Mouse (Mus musculus) embryonic facial prominence, embryonic 12.5 days (tissue): Measurements from ENCODE around the gene A730015C16Rik. TPM values are rescaled to one million over a fixed set of nuclear protein-coding genes. Genes with fewer than 3 reads are reported as not detected.

Experiments used
- ATAC-seq: fragments of 200-750 bp; cut with Nextera tagmentation; 2 replicates; pipeline ENCODE4 v1.8.0; 2017; ENCODE audit not compliant: insufficient number of reproducible peaks, insufficient read depth, low FRiP score, low TSS enrichment
- H3K27ac ChIP-seq: fragments of 300-500 bp; sonication (generic); 2 replicates; pipeline ENCODE4 v1.5.1; 2016; ENCODE audit warnings: mild to moderate bottlenecking
- H3K27me3 ChIP-seq: fragments of 300-500 bp; sonication (generic); 2 replicates; pipeline ENCODE4 v1.6.1; 2016; ENCODE audit warnings: mild to moderate bottlenecking, moderate library complexity
- H3K36me3 ChIP-seq: fragments of 300-500 bp; sonication (generic); 2 replicates; pipeline ENCODE4 v1.6.1; 2016; ENCODE audit warnings: mild to moderate bottlenecking
- H3K4me1 ChIP-seq: fragments of 300-500 bp; sonication (generic); 2 replicates; pipeline ENCODE4 v1.6.1; 2016
- H3K4me2 ChIP-seq: fragments of 300-500 bp; sonication (generic); replicated peaks from 2 replicates; pipeline ENCODE4 v1.6.1; 2016; ENCODE audit warnings: mild to moderate bottlenecking, moderate library complexity
- H3K4me3 ChIP-seq: fragments of 300-500 bp; sonication (generic); 2 replicates; pipeline ENCODE4 v1.5.1; 2016; ENCODE audit warnings: mild to moderate bottlenecking
- H3K9ac ChIP-seq: fragments of 300-500 bp; sonication (generic); 2 replicates; pipeline ENCODE4 v1.6.1; 2016; ENCODE audit warnings: mild to moderate bottlenecking, moderate library complexity
- H3K9me3 ChIP-seq: fragments of 300-500 bp; sonication (generic); 2 replicates; pipeline ENCODE4 v1.6.1; 2016; ENCODE audit warnings: mild to moderate bottlenecking, moderate library complexity
- whole genome bisulfite sequencing: fragments of 180-500 bp; shearing (Covaris S2); methylation state at CpG from one replicate; pipeline ENCODE4 v1.1.7; 2016; 5-methylcytosine and 5-hydroxymethylcytosine counted together
- polyA plus RNA-seq: library from polyadenylated mRNA; unstranded; fragments of >200 nt; fragmentation: Nextera tagmentation; extraction: Ambion mirVana; gene quantifications from 2 replicates; pipeline ENCODE4 v1.2.1, GENCODE M21; 2016

Gene A730015C16Rik
- polyA plus RNA-seq, 1 experiment from 2014 or later, result 2.5 TPM

DNA sequence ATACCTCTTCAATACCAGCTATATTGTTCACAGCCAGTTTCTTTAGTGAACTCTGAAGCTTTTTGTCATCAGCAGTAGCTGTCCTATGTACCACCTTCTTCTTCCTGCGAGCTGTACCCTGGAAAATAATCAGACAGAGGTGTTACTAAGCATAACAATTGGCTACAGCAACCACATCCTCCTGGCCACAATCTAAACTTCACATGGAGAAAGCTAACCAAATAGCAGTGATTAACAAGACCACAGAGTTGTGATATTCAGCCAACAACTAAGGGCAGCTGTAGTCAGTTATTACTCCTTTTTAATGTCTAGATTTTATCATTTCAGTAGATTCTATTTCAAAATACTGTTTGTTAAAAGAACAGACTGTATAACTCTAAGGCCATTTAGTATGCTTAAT, 22.3 kb downstream of the A730015C16Rik start:
- Histone ChIP-seq H3K9me3 (no peaks in the 10 kb centered on the region), H3K9ac (no peak overlapping the region), H3K4me2 (no peak overlapping the region), H3K36me3 (peaks cover 68% of the 10 kb centered on the region), H3K4me1 (no peaks in the 10 kb centered on the region), H3K27ac (no peak overlapping the region), H3K4me3 (no peak overlapping the region), H3K27me3 (no peaks in the 10 kb centered on the region)
- WGBS, result 84% methylated on average over 1 of the region's 1 CpGs
- no peak for ATAC-seq

GRCm38 (mm10) chr4:108825677-108826076, 22.7 kb downstream of the A730015C16Rik start:
- Histone ChIP-seq H3K27me3 (no peaks in the 10 kb centered on the region), H3K9me3 (no peaks in the 10 kb centered on the region), H3K36me3 (peaks cover 72% of the 10 kb centered on the region), H3K4me1 (no peaks in the 10 kb centered on the region), H3K4me3 (no peak overlapping the region), H3K27ac (no peak overlapping the region), H3K9ac (no peak overlapping the region), H3K4me2 (no peak overlapping the region)
- no peak for ATAC-seq
- 92% methylated on average over 3 of the region's 3 CpGs for WGBS

DNA sequence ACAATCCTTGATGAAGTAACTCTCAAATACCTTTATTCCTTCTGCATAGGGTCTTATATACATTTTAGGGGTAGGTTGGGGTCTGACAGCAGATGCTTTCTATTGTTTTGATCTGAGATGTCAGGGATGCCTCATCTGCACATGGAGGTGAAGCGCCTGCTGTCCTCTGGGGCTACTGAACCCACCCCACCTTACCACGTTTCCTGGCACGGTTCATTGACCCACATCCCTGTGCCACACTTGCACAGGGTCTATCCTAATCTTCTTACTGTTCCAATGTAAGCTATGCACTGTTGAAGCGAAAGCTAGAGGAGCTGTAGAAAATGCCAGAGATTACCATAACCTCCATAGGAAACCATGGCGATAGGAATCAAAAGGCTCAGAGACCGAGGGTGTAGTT, 36.9 kb downstream of the A730015C16Rik start:
- H3K36me3 ChIP-seq, result peaks cover 14% of the 10 kb centered on the region
- no peaks in the 10 kb centered on the region for H3K9me3 ChIP-seq
- no peak overlapping the region for H3K9ac ChIP-seq
- no peak for ATAC-seq
- H3K27ac ChIP-seq, result no peak overlapping the region
- 76% methylated on average over 6 of the region's 6 CpGs for WGBS
- H3K4me2 ChIP-seq, result no peak overlapping the region
- H3K4me1 ChIP-seq, result no peaks in the 10 kb centered on the region
- H3K4me3 ChIP-seq, result no peak overlapping the region
- H3K27me3 ChIP-seq, result no peaks in the 10 kb centered on the region

GRCm38 (mm10) chr4:108811142-108811541, 37.3 kb downstream of the A730015C16Rik start:
- Histone ChIP-seq H3K27me3 (no peaks in the 10 kb centered on the region), H3K4me1 (no peaks in the 10 kb centered on the region), H3K4me3 (no peak overlapping the region), H3K27ac (no peak overlapping the region), H3K36me3 (peaks cover 14% of the 10 kb centered on the region), H3K4me2 (no peak overlapping the region), H3K9ac (no peak overlapping the region), H3K9me3 (no peaks in the 10 kb centered on the region)
- no peak for ATAC-seq
- 63% methylated on average over 4 of the region's 4 CpGs for WGBS

DNA sequence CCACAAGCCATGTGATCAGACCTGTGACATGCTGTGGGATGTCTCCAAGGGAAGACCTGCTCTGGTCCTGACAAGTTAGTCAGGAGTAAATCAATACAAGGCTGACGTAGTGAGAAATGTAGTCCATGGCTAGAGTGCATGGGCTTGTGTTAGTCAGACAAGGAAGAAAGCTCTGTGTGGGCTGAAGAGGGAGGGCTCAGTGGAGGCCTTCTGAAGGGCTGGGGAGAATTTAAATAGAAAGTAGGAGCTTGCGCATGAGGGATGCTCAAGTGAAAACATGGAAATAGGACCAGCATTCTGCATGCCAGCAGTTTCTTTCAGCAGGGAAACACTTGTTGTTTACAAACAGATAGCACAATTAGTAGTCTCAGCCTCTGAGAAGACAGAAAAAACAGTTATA, 44.9 kb downstream of the A730015C16Rik start:
- Histone ChIP-seq H3K27me3 (no peaks in the 10 kb centered on the region), H3K36me3 (no peaks in the 10 kb centered on the region), H3K4me2 (no peak overlapping the region), H3K9me3 (no peaks in the 10 kb centered on the region), H3K27ac (no peak overlapping the region), H3K4me1 (no peaks in the 10 kb centered on the region), H3K9ac (no peak overlapping the region), H3K4me3 (no peak overlapping the region)
- WGBS, result 86% methylated on average over 2 of the region's 2 CpGs
- no peak for ATAC-seq

- Histone ChIP-seq H3K9ac (no peak overlapping the region), H3K4me1 (no peaks in the 10 kb centered on the region), H3K27ac (no peak overlapping the region), H3K36me3 (no peaks in the 10 kb centered on the region), H3K9me3 (no peaks in the 10 kb centered on the region), H3K27me3 (no peaks in the 10 kb centered on the region), H3K4me3 (no peak overlapping the region), H3K4me2 (no peak overlapping the region)
- WGBS, result 54% methylated on average over 2 of the region's 2 CpGs
- no peak for ATAC-seq
These were observed 50.2 kb downstream of the A730015C16Rik start for GRCm38 (mm10) chr4:108798083-108798830.

Other genes with a start within 250 kb of the A730015C16Rik start
- 30.2 and 34.4 TPM in 2 replicates for gene Cc2d1b, start 228.7 kb downstream of the A730015C16Rik start, polyA plus RNA-seq
- 2.5 and 3.0 TPM in 2 replicates for gene 3110021N24Rik, start 129.0 kb downstream of the A730015C16Rik start, polyA plus RNA-seq
- 6.3 and 6.6 TPM in 2 replicates for gene Zfyve9, start 67.8 kb downstream of the A730015C16Rik start, polyA plus RNA-seq
- gene Btf3l4, start 15.0 kb downstream of the A730015C16Rik start, polyA plus RNA-seq, result 208 and 229 TPM in 2 replicates
- gene Txndc12, start 14.0 kb downstream of the A730015C16Rik start, polyA plus RNA-seq, result 114 and 118 TPM in 2 replicates
- 49.7 and 52.3 TPM in 2 replicates for gene Kti12, start 834 bp downstream of the A730015C16Rik start, polyA plus RNA-seq
- gene Rab3b, start 30.4 kb upstream of the A730015C16Rik start, polyA plus RNA-seq, result 25.8 TPM in 2 replicates
- gene Nrd1, start 152.0 kb upstream of the A730015C16Rik start, polyA plus RNA-seq, result 96.2 and 98.5 TPM in 2 replicates